Mouse (Mus musculus) adrenal gland, adult 10 weeks (tissue): Measurements from ENCODE around the gene Spata45. TPM values are rescaled to one million over a fixed set of nuclear protein-coding genes. Genes with fewer than 3 reads are reported as not detected.

Experiments used
- polyA plus RNA-seq: library from polyadenylated mRNA; stranded (reverse); fragments of 350-450 nt; fragmentation: Illumina TruSeq; extraction: RNeasy Lipid Tissue Mini Kit (QIAGEN cat#74804); gene quantifications from one replicate; pipeline ENCODE4 v1.2.3, GENCODE M21; 2014; ENCODE audit warnings: low read depth, low replicate concordance

Gene Spata45
- not detected for polyA plus RNA-seq

DNA sequence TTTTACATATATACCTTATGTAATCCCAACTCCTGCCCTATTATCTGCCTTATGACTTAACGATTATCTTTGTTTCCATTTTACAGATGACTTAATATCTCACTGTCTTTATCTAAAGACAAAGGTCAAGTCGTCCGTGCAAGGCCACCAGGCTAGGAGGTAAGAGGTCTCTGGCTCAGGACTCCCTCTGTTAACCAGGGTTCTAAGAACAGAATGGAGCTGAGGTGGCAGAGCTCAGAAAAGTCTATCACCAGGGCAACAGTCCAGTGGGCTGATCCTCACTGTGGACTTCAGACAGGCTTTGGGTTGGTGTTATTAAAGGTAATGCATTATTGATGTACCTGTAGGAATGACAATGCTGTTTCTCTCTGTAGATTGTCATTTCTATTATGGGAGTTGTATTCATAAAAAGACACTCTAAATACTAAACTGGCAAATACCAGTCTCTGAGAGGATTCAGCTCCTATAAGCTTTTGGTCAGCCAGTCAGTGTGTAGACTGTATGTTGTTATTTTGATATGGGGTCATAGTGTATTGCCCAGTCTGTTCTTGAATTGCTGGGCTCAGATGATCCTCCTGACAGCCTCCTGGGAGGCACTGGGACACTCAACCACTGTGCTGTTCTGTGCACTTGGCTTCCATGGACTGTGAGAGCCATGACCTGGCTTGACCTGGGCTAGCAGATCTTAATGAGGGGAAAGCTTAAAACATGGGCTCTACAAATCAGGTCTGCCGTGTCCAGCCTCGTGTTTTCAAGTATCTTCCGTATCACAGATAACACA is at the start of gene Spata45:
Gene Spata45, plus strand, starts transcription at position 86 of the 781 bp plus-strand sequence.

DNA sequence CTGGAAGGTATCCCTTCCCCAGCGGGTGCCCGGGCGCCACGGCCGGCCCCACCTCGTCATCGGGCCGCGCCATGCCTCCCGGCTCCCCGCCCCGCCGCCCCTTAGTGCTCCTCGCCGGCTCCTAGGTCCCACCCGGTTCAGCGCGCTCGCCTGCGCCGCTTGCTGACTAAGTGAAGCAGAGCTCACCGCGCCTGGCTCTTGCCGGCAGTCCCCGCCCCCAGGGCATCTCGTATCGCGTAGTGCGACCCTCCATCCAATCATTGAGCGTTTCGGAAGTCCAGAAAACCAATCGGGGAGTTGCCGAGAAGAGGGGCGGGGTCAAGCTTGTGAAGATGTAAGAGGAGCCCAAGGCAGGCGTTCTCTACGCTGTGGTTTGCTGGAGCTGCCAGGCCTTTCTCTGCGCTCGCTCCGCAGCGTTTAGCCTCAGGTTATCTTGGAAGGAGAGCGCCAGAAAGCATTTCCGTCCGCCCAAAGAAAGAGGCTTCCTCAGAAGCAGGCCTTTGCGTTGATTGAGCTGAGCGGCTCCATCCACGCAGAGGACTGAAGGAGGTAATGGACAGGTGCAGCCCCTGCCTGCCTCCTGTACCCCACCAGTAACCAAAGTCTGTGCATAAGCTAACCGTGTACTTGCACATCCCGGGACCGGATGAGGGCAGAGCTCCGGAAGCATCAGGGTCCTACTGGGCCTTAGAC is 10.3 kb upstream of the Spata45 start, which contains the start of gene Flvcr1:
Gene Flvcr1, minus strand, starts transcription at position 138 of the 693 bp plus-strand sequence.

DNA sequence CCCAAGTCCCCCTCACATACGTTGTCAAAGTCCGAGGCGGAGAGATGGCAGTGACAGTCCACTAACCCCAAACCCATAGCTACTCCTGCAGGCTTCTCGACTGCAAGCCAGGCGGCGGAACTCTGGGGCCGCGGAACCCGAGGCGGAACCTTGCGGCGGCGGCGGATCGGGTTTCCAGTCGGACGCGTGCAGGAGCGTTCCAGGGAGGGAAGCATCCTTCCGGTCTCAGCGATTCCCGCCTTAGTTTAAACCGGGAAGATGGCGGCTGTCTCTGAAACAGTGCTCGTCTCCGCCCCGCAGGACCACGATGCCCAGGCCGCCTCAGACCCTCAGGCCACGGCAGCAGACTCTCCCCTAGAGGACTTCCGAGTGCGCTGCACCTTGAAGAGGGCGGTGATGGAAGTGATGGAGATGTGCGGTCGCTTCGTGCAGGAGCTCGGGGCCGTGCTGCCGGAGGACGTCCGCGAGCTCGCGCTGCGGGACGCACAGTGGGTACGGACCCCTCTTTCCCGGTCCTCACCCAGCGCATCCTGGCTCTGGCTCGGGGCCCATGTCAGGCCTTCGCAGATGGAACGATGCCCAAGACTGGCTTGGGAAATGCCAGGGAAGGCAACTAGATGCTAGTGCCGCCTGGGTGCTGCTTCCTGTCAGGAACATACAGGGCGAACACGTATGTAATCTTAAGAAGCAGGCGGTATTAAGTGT is 26.5 kb downstream of the Spata45 start, which contains the start of the genes Tatdn3 and Nsl1:
Gene Tatdn3, minus strand, starts transcription at position 152 of the 705 bp plus-strand sequence.
Gene Nsl1, plus strand, starts transcription at position 232 of the 705 bp plus-strand sequence.

Other genes starting within 250 kb of the Spata45 start
- gene Rps6kc1, start 124.9 kb upstream of the Spata45 start, polyA plus RNA-seq = 4.7 TPM
- gene Angel2, start 111.5 kb upstream of the Spata45 start, polyA plus RNA-seq = 52.3 TPM
- 0.17 TPM for gene Vash2, start 57.3 kb upstream of the Spata45 start, polyA plus RNA-seq
- gene Flvcr1, start 10.5 kb upstream of the Spata45 start, polyA plus RNA-seq = 30.5 TPM
- 13.0 TPM for gene Tatdn3, start 26.3 kb downstream of the Spata45 start, polyA plus RNA-seq
- gene Nsl1, start 26.4 kb downstream of the Spata45 start, polyA plus RNA-seq = 0.82 TPM
- not detected for gene Batf3, start 61.2 kb downstream of the Spata45 start, polyA plus RNA-seq
- not detected for gene Fam71a, start 128.2 kb downstream of the Spata45 start, polyA plus RNA-seq
- 0.99 TPM for gene Atf3, start 181.4 kb downstream of the Spata45 start, polyA plus RNA-seq